Mouse (Mus musculus) spleen, adult 2 months (tissue): Measurements from ENCODE around the gene Tm9sf4.

Experiments used
- CTCF ChIP-seq: fragments of 200-500 bp; IDR thresholded peaks from 2 replicates; pipeline ENCODE4 v1.5.1; 2011; ENCODE audit warnings: mild to moderate bottlenecking, inconsistent platforms; ENCODE audit not compliant: insufficient read depth, insufficient read length, insufficient replicate concordance; ENCODE audit errors: extremely low read depth
- POLR2A ChIP-seq: fragments of 200-500 bp; IDR thresholded peaks from 2 replicates; pipeline ENCODE4 v1.6.1; 2011; ENCODE audit warnings: low read depth, low read length, inconsistent platforms

DNA sequence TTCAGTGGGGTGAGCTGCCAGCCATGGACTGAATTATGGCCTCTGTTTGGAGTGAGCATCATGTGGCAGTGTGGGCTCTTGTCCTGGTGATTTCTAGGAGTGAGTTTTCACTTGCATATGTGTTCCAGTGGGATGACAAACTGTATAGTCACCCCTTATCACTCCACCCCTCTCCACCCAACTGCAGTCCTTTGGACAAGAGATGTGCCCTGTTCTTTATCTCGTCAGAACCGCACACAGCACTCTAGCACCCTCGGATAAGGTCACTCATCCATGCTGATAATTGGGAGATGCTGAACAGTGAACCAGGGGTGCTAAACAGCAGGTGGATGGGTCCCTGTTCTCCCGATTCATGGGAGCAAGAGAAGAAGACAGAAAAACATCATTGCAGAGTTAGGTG lies 60.5 kb downstream of the Tm9sf4 start:
- TF ChIP-seq POLR2A (no peak), CTCF (no peak)
